Mouse (Mus musculus): ENCODE measurements around the gene Dclk3. TPM values are rescaled to one million over a fixed set of nuclear protein-coding genes. Genes with fewer than 3 reads are reported as not detected.

Gene Dclk3
- total RNA-seq (2014; rRNA removed) (10.1 and 10.5 TPM in 2 replicates), polyA plus RNA-seq (2012; rRNA removed) (4.3 and 4.8 TPM in 2 replicates)

- no peak for TF ChIP-seq CTCF (IDR thresholded peaks at IDR 0.05; ENCODE audit: low read depth, low read length)
- 0 out of 2 replicates have a peak, but pooled peaks have one; percentile 47 for TF ChIP-seq POLR2A (IDR thresholded peaks at IDR 0.05; ENCODE audit: extremely low read depth, insufficient read depth, low read length)
- H3K27ac ChIP-seq (replicated peaks; ENCODE audit: insufficient read depth, low read depth, low read length): peak within 1 kb of the TSS; percentile 71
- peak within 1 kb of the TSS; percentile 90 for H3K4me3 ChIP-seq (ENCODE audit: insufficient read depth, low read depth, low read length)
- no peaks in the 10 kb centered on the region for H3K36me3 ChIP-seq (ENCODE audit: control insufficient read depth, insufficient read depth, low read length)
- WGBS: 2% methylated on average over 57 of the region's 57 CpGs
- peak within 1 kb of the TSS; percentile 82 for H3K9ac ChIP-seq (ENCODE audit: low read depth, low read length)
- peaks cover 17% of the 10 kb centered on the region; the same call in 1 of the 2 replicates for H3K79me2 ChIP-seq (ENCODE audit: control insufficient read depth, insufficient read depth, low read length)
- DNase-seq (ENCODE audit: extremely low read depth, low read depth, low spot score): peak; percentile 49
- peaks cover 15% of the 10 kb centered on the region for H3K4me1 ChIP-seq (ENCODE audit: control insufficient read depth, insufficient read depth, low read length)
- no peaks in the 10 kb centered on the region for H3K27me3 ChIP-seq (ENCODE audit: control insufficient read depth, insufficient read depth, low read length)
These were observed at the start of gene Dclk3 for GRCm38 (mm10) chr9:111438904-111439835. Gene Dclk3, plus strand, starts transcription at chr9:111439081.

GRCm38 (mm10) chr9:111390016-111390415 lies 48.9 kb upstream of the Dclk3 start:
- no peak for DNase-seq (ENCODE audit: extremely low read depth, low read depth, low spot score)
- Histone ChIP-seq H3K36me3 (ENCODE audit: control insufficient read depth, insufficient read depth, low read length) (no peaks in the 10 kb centered on the region), H3K9ac (ENCODE audit: low read depth, low read length) (no peak overlapping the region), H3K4me3 (ENCODE audit: insufficient read depth, low read depth, low read length) (no peak overlapping the region), H3K27ac (replicated peaks; ENCODE audit: insufficient read depth, low read depth, low read length) (no peak overlapping the region), H3K79me2 (ENCODE audit: control insufficient read depth, insufficient read depth, low read length) (no peaks in the 10 kb centered on the region), H3K27me3 (ENCODE audit: control insufficient read depth, insufficient read depth, low read length) (no peaks in the 10 kb centered on the region), H3K4me1 (ENCODE audit: control insufficient read depth, insufficient read depth, low read length) (no peaks in the 10 kb centered on the region)
- 88% methylated on average over 9 of the region's 9 CpGs for WGBS
- no peak for TF ChIP-seq POLR2A (IDR thresholded peaks at IDR 0.05; ENCODE audit: extremely low read depth, insufficient read depth, low read length)
- no peak for TF ChIP-seq CTCF (IDR thresholded peaks at IDR 0.05; ENCODE audit: low read depth, low read length)

GRCm38 (mm10) chr9:111391036-111391435 lies 47.8 kb upstream of the Dclk3 start:
- 82% methylated on average over 8 of the region's 8 CpGs for WGBS
- no peaks in the 10 kb centered on the region for H3K36me3 ChIP-seq (ENCODE audit: control insufficient read depth, insufficient read depth, low read length)

GRCm38 (mm10) chr9:111391926-111392442 lies 46.9 kb upstream of the Dclk3 start:
- TF ChIP-seq CTCF (IDR thresholded peaks at IDR 0.05; ENCODE audit: low read depth, low read length): no peak
- no peak for TF ChIP-seq POLR2A (IDR thresholded peaks at IDR 0.05; ENCODE audit: extremely low read depth, insufficient read depth, low read length)
- 86% methylated on average over 18 of the region's 18 CpGs for WGBS

More at GRCm38 (mm10) chr9:111391036-111391435, 47.8 kb upstream of the Dclk3 start:
- H3K27me3 ChIP-seq (ENCODE audit: control insufficient read depth, insufficient read depth, low read length): no peaks in the 10 kb centered on the region
- H3K27ac ChIP-seq (replicated peaks; ENCODE audit: insufficient read depth, low read depth, low read length): no peak overlapping the region
- no peak overlapping the region for H3K9ac ChIP-seq (ENCODE audit: low read depth, low read length)
- no peak overlapping the region for H3K4me3 ChIP-seq (ENCODE audit: insufficient read depth, low read depth, low read length)
- TF ChIP-seq POLR2A (IDR thresholded peaks at IDR 0.05; ENCODE audit: extremely low read depth, insufficient read depth, low read length) (no peak), CTCF (IDR thresholded peaks at IDR 0.05; ENCODE audit: low read depth, low read length) (no peak)
- no peaks in the 10 kb centered on the region for H3K4me1 ChIP-seq (ENCODE audit: control insufficient read depth, insufficient read depth, low read length)
- no peaks in the 10 kb centered on the region for H3K79me2 ChIP-seq (ENCODE audit: control insufficient read depth, insufficient read depth, low read length)
- DNase-seq (ENCODE audit: extremely low read depth, low read depth, low spot score): no peak

GRCm38 (mm10) chr9:111395265-111395664 lies 43.6 kb upstream of the Dclk3 start:
- no peak overlapping the region for H3K27ac ChIP-seq (replicated peaks; ENCODE audit: insufficient read depth, low read depth, low read length)
- TF ChIP-seq POLR2A (IDR thresholded peaks at IDR 0.05; ENCODE audit: extremely low read depth, insufficient read depth, low read length) (no peak), CTCF (IDR thresholded peaks at IDR 0.05; ENCODE audit: low read depth, low read length) (no peak)

More at GRCm38 (mm10) chr9:111391926-111392442, 46.9 kb upstream of the Dclk3 start:
- Histone ChIP-seq H3K27me3 (ENCODE audit: control insufficient read depth, insufficient read depth, low read length) (no peaks in the 10 kb centered on the region), H3K36me3 (ENCODE audit: control insufficient read depth, insufficient read depth, low read length) (no peaks in the 10 kb centered on the region), H3K9ac (ENCODE audit: low read depth, low read length) (no peak overlapping the region), H3K79me2 (ENCODE audit: control insufficient read depth, insufficient read depth, low read length) (no peaks in the 10 kb centered on the region), H3K4me3 (ENCODE audit: insufficient read depth, low read depth, low read length) (no peak overlapping the region), H3K4me1 (ENCODE audit: control insufficient read depth, insufficient read depth, low read length) (no peaks in the 10 kb centered on the region), H3K27ac (replicated peaks; ENCODE audit: insufficient read depth, low read depth, low read length) (no peak overlapping the region)
- DNase-seq (ENCODE audit: extremely low read depth, low read depth, low spot score): no peak

More at GRCm38 (mm10) chr9:111395265-111395664, 43.6 kb upstream of the Dclk3 start:
- no peak overlapping the region for H3K4me3 ChIP-seq (ENCODE audit: insufficient read depth, low read depth, low read length)
- H3K27me3 ChIP-seq (ENCODE audit: control insufficient read depth, insufficient read depth, low read length): no peaks in the 10 kb centered on the region
- H3K36me3 ChIP-seq (ENCODE audit: control insufficient read depth, insufficient read depth, low read length): no peaks in the 10 kb centered on the region
- H3K4me1 ChIP-seq (ENCODE audit: control insufficient read depth, insufficient read depth, low read length): no peaks in the 10 kb centered on the region
- DNase-seq (ENCODE audit: extremely low read depth, low read depth, low spot score): no peak
- WGBS: 81% methylated on average over 5 of the region's 5 CpGs
- H3K9ac ChIP-seq (ENCODE audit: low read depth, low read length): no peak overlapping the region
- H3K79me2 ChIP-seq (ENCODE audit: control insufficient read depth, insufficient read depth, low read length): no peaks in the 10 kb centered on the region

All from liver, adult 2 months (tissue).